Mouse (Mus musculus) telencephalon, adult 2 months (tissue): ENCODE results near the gene Abhd4.
"Not testable (repeated sequence)": the region's sequence is repeated elsewhere in the genome, so short reads cannot be mapped to it uniquely, and the experiment has no call there.

Experiments used
- DNase-seq: peaks from one replicate; pipeline ENCODE4 v3.0.0-alpha.2; 2011; ENCODE audit warnings: low read depth, low spot score

Gene Abhd4

GRCm38 (mm10) chr14:54222289-54222727 is 31.7 kb upstream of the Abhd4 start:
- DNase-seq = no peak

- no peak for DNase-seq
These were observed 30.5 kb upstream of the Abhd4 start for GRCm38 (mm10) chr14:54223315-54224063.

GRCm38 (mm10) chr14:54224064-54224417 is 29.9 kb upstream of the Abhd4 start:
- DNase-seq = no peak

- no peak for DNase-seq
These were observed 29.2 kb upstream of the Abhd4 start for GRCm38 (mm10) chr14:54224484-54225467.

GRCm38 (mm10) chr14:54225725-54226124 is 28.3 kb upstream of the Abhd4 start:
- DNase-seq = no peak

GRCm38 (mm10) chr14:54226911-54227811 is 26.8 kb upstream of the Abhd4 start:
- no peak for DNase-seq

GRCm38 (mm10) chr14:54227911-54228451 is 26.0 kb upstream of the Abhd4 start:
- DNase-seq = peak; percentile 36

- DNase-seq = no peak
These were observed 25.5 kb upstream of the Abhd4 start for GRCm38 (mm10) chr14:54228501-54228900.

GRCm38 (mm10) chr14:54228933-54229713 is 24.9 kb upstream of the Abhd4 start:
- DNase-seq = no peak

GRCm38 (mm10) chr14:54229849-54230248 is 24.1 kb upstream of the Abhd4 start:
- not testable (repeated sequence) for DNase-seq

- no peak for DNase-seq
These were observed 23.3 kb upstream of the Abhd4 start for GRCm38 (mm10) chr14:54230638-54231150.

GRCm38 (mm10) chr14:54231176-54231956 is 22.6 kb upstream of the Abhd4 start:
- no peak for DNase-seq

- no peak for DNase-seq
These were observed 21.8 kb upstream of the Abhd4 start for GRCm38 (mm10) chr14:54232143-54232542.

GRCm38 (mm10) chr14:54232811-54233558 is 21.0 kb upstream of the Abhd4 start:
- peak; percentile 40 for DNase-seq

- DNase-seq = no peak
These were observed 20.3 kb upstream of the Abhd4 start for GRCm38 (mm10) chr14:54233559-54234143.

GRCm38 (mm10) chr14:54234231-54235040 is 19.6 kb upstream of the Abhd4 start:
- DNase-seq = no peak

GRCm38 (mm10) chr14:54235825-54236540 is 18.0 kb upstream of the Abhd4 start:
- no peak for DNase-seq
